Mouse (Mus musculus) 3T3-L1 (cell line): Measurements from ENCODE around the gene Stk32b.

ENCODE experiments used
- DNase-seq: peaks from one replicate; pipeline ENCODE4 v3.0.0-alpha.2; 2015; ENCODE audit warnings: low read depth, low spot score

Gene Stk32b

GRCm38 (mm10) chr5:37716505-37717372 is at the start of gene Stk32b:
Gene Stk32b (minus strand): TSS chr5:37717171.
- DNase-seq = no peak

GRCm38 (mm10) chr5:37765851-37766250 is 48.9 kb upstream of the Stk32b start:
- no peak for DNase-seq

GRCm38 (mm10) chr5:37762046-37762445 is 45.1 kb upstream of the Stk32b start:
- no peak for DNase-seq

- DNase-seq = peak; percentile 64
Observed at GRCm38 (mm10) chr5:37753366-37753765, 36.4 kb upstream of the Stk32b start.

GRCm38 (mm10) chr5:37752027-37752967 is 35.3 kb upstream of the Stk32b start:
- DNase-seq = peak; percentile 88

- DNase-seq = no peak
Observed at GRCm38 (mm10) chr5:37743889-37744707, 27.1 kb upstream of the Stk32b start.

- no peak for DNase-seq
Observed at GRCm38 (mm10) chr5:37736213-37736612, 19.2 kb upstream of the Stk32b start.

- no peak for DNase-seq
Observed at GRCm38 (mm10) chr5:37735224-37735623, 18.3 kb upstream of the Stk32b start, which contains the start of gene Cytl1. Gene Cytl1 (plus strand): TSS chr5:37735519.

GRCm38 (mm10) chr5:37730781-37731180 is 13.8 kb upstream of the Stk32b start:
- DNase-seq = no peak

- DNase-seq = no peak
Observed at GRCm38 (mm10) chr5:37725220-37725886, 8.4 kb upstream of the Stk32b start.

- no peak for DNase-seq
Observed at GRCm38 (mm10) chr5:37720670-37721069, 3.7 kb upstream of the Stk32b start.

- peak; percentile 58 for DNase-seq
Observed at GRCm38 (mm10) chr5:37717384-37717963, 503 bp upstream of the Stk32b start.

GRCm38 (mm10) chr5:37709257-37709904 is 7.6 kb downstream of the Stk32b start:
- DNase-seq = no peak

- peak; percentile 26 for DNase-seq
Observed at GRCm38 (mm10) chr5:37708124-37708523, 8.8 kb downstream of the Stk32b start.

- DNase-seq = no peak
Observed at GRCm38 (mm10) chr5:37704962-37705361, 12.0 kb downstream of the Stk32b start.

- DNase-seq = no peak
Observed at GRCm38 (mm10) chr5:37699757-37700156, 17.2 kb downstream of the Stk32b start.

GRCm38 (mm10) chr5:37697286-37697685 is 19.7 kb downstream of the Stk32b start:
- DNase-seq = no peak

GRCm38 (mm10) chr5:37695773-37696172 is 21.2 kb downstream of the Stk32b start:
- no peak for DNase-seq

- DNase-seq = no peak
Observed at GRCm38 (mm10) chr5:37692759-37693158, 24.2 kb downstream of the Stk32b start.

GRCm38 (mm10) chr5:37670781-37671180 is 46.2 kb downstream of the Stk32b start:
- DNase-seq = no peak
